Mouse (Mus musculus) thymus, adult 2 months (tissue): Measurements from ENCODE around the gene Commd1. TPM values are rescaled to one million over a fixed set of nuclear protein-coding genes. Genes with fewer than 3 reads are reported as not detected.

Experiments
- DNase-seq: peaks from one replicate; pipeline ENCODE4 v3.0.0; 2021
- H3K27ac ChIP-seq: fragments of 200-500 bp; 2 replicates; pipeline ENCODE4 v1.5.1; 2012; ENCODE audit warnings: low read length, control low read depth; ENCODE audit not compliant: control insufficient read depth, insufficient read depth
- H3K27me3 ChIP-seq: fragments of 200-500 bp; 2 replicates; pipeline ENCODE4 v1.6.1; 2012; ENCODE audit warnings: mild to moderate bottlenecking, low read length, moderate library complexity, mixed read lengths; ENCODE audit not compliant: control insufficient read depth, insufficient read depth
- H3K36me3 ChIP-seq: fragments of 200-500 bp; 2 replicates; pipeline ENCODE4 v1.6.1; 2012; ENCODE audit warnings: mild to moderate bottlenecking, low read length, moderate library complexity; ENCODE audit not compliant: control insufficient read depth, insufficient read depth
- H3K4me1 ChIP-seq: fragments of 200-500 bp; replicated peaks from 2 replicates; pipeline ENCODE4 v1.6.1; 2012; ENCODE audit warnings: low read length; ENCODE audit not compliant: control insufficient read depth, insufficient read depth
- H3K4me3 ChIP-seq: fragments of 200-500 bp; 2 replicates; pipeline ENCODE4 v1.5.1; 2012; ENCODE audit warnings: mild to moderate bottlenecking, low read length, control low read depth, moderate library complexity; ENCODE audit not compliant: control insufficient read depth, insufficient read depth
- CTCF ChIP-seq: fragments of 200-500 bp; IDR thresholded peaks from 2 replicates; pipeline ENCODE4 v1.5.1; 2012; ENCODE audit warnings: mild to moderate bottlenecking, control low read depth, low read length, moderate library complexity, borderline replicate concordance; ENCODE audit not compliant: control insufficient read depth, poor library complexity, insufficient read depth; ENCODE audit errors: extremely low read depth
- POLR2A ChIP-seq: fragments of 200-500 bp; IDR thresholded peaks from 2 replicates; pipeline ENCODE4 v1.6.1; 2012; ENCODE audit warnings: mild to moderate bottlenecking, low read length, control low read depth, moderate library complexity; ENCODE audit not compliant: control insufficient read depth, poor library complexity, insufficient read depth; ENCODE audit errors: extremely low read depth
- WGBS: fragments of 180-500 bp; shearing (Covaris S2); methylation state at CpG from one replicate; pipeline ENCODE4 v1.1.7; 2018; 5-methylcytosine and 5-hydroxymethylcytosine counted together
- polyA plus RNA-seq: library from polyadenylated mRNA; depleted of rRNA; stranded (reverse); fragments of >200 nt; gene quantifications from 2 replicates; pipeline ENCODE4 v1.2.3, GENCODE M21; 2012

The Commd1 gene
- polyA plus RNA-seq, 1 experiment = 13.0 TPM

GRCm38 (mm10) chr11:22861315-22861714, 120.9 kb downstream of the Commd1 start:
- TF ChIP-seq CTCF = no peak
- no peak for TF ChIP-seq POLR2A
- H3K4me3 ChIP-seq = no peak overlapping the region
- no peaks in the 10 kb centered on the region for H3K36me3 ChIP-seq
- WGBS = 93% methylated on average over 4 of the region's 4 CpGs
- H3K4me1 ChIP-seq = peaks cover 11% of the 10 kb centered on the region
- H3K27ac ChIP-seq = no peak overlapping the region
- no peaks in the 10 kb centered on the region for H3K27me3 ChIP-seq
- DNase-seq = no peak

- peaks cover 11% of the 10 kb centered on the region for H3K4me1 ChIP-seq
- H3K27me3 ChIP-seq = no peaks in the 10 kb centered on the region
- no peaks in the 10 kb centered on the region for H3K36me3 ChIP-seq
- TF ChIP-seq POLR2A = no peak
- no peak for TF ChIP-seq CTCF
- DNase-seq = peak; percentile 65
- 12% methylated on average over 41 of the region's 41 CpGs for WGBS
- peak within 1 kb of the TSS; percentile 89 for H3K27ac ChIP-seq
- peak within 1 kb of the TSS; percentile 100 for H3K4me3 ChIP-seq
These were observed 121.6 kb downstream of the Commd1 start, which contains the start of gene B3gnt2 for GRCm38 (mm10) chr11:22860335-22861227. B3gnt2 (minus strand) TSS chr11:22860961.

GRCm38 (mm10) chr11:22859633-22860334, 122.4 kb downstream of the Commd1 start:
- H3K27me3 ChIP-seq = no peaks in the 10 kb centered on the region
- peak overlapping the region; percentile 89 for H3K27ac ChIP-seq
- peak; percentile 88 for DNase-seq
- peaks cover 11% of the 10 kb centered on the region for H3K4me1 ChIP-seq
- under 1% methylated on average over 55 of the region's 55 CpGs for WGBS
- H3K36me3 ChIP-seq = no peaks in the 10 kb centered on the region
- TF ChIP-seq POLR2A (peak; percentile 96), CTCF (peak; percentile 51; the same call in 1 of the 2 replicates)
- H3K4me3 ChIP-seq = peak overlapping the region; percentile 100

GRCm38 (mm10) chr11:22859301-22859632, 122.9 kb downstream of the Commd1 start:
- under 1% methylated on average over 40 of the region's 41 CpGs for WGBS
- H3K4me1 ChIP-seq = peaks cover 15% of the 10 kb centered on the region
- H3K4me3 ChIP-seq = peak overlapping the region; percentile 100

GRCm38 (mm10) chr11:22858441-22859300, 123.5 kb downstream of the Commd1 start:
- no peaks in the 10 kb centered on the region for H3K27me3 ChIP-seq
- TF ChIP-seq CTCF (0 out of 2 replicates have a peak, but pooled peaks have one; percentile 25), POLR2A (no peak)
- H3K27ac ChIP-seq = peak overlapping the region; percentile 75
- peaks cover 21% of the 10 kb centered on the region for H3K4me1 ChIP-seq
- WGBS = 2% methylated on average over 50 of the region's 50 CpGs
- H3K4me3 ChIP-seq = peak overlapping the region; percentile 100
- no peaks in the 10 kb centered on the region for H3K36me3 ChIP-seq
- DNase-seq = peak; percentile 55

More at GRCm38 (mm10) chr11:22859301-22859632, 122.9 kb downstream of the Commd1 start:
- no peak for TF ChIP-seq POLR2A
- no peak for DNase-seq
- no peaks in the 10 kb centered on the region for H3K27me3 ChIP-seq
- H3K27ac ChIP-seq = peak overlapping the region; percentile 75
- H3K36me3 ChIP-seq = no peaks in the 10 kb centered on the region
